Mouse (Mus musculus) hindbrain, embryonic 16.5 days (tissue): ENCODE measurements around the gene Col1a2. TPM values are rescaled to one million over a fixed set of nuclear protein-coding genes. Genes with fewer than 3 reads are reported as not detected.

Experiments
- ATAC-seq: fragments of 200-750 bp; cut with Nextera tagmentation; 2 replicates; pipeline ENCODE4 v1.8.0; 2017; ENCODE audit warnings: moderate TSS enrichment, moderate library complexity
- H3K27ac ChIP-seq: fragments of 300-500 bp; sonication (generic); 2 replicates; pipeline ENCODE4 v1.5.1; 2014; ENCODE audit warnings: low read depth, mild to moderate bottlenecking, control low read depth, low read length, moderate library complexity
- H3K27me3 ChIP-seq: fragments of 300-500 bp; sonication (generic); replicated peaks from 2 replicates; pipeline ENCODE4 v1.6.1; 2014; ENCODE audit warnings: low read length; ENCODE audit not compliant: control insufficient read depth, insufficient read depth
- H3K36me3 ChIP-seq: fragments of 300-500 bp; sonication (generic); 2 replicates; pipeline ENCODE4 v1.6.1; 2014; ENCODE audit warnings: mild to moderate bottlenecking, low read length, moderate library complexity, mixed read lengths; ENCODE audit not compliant: control insufficient read depth, insufficient read depth
- H3K4me1 ChIP-seq: fragments of 300-500 bp; sonication (generic); 2 replicates; pipeline ENCODE4 v1.6.1; 2014; ENCODE audit warnings: low read depth, low read length; ENCODE audit not compliant: control insufficient read depth, insufficient read depth
- H3K4me2 ChIP-seq: fragments of 300-500 bp; sonication (generic); 2 replicates; pipeline ENCODE4 v1.6.1; 2014; ENCODE audit warnings: mild to moderate bottlenecking, low read length, control low read depth, moderate library complexity
- H3K4me3 ChIP-seq: fragments of 300-500 bp; sonication (generic); 2 replicates; pipeline ENCODE4 v1.5.1; 2014; ENCODE audit warnings: mild to moderate bottlenecking, low read length, control low read depth, moderate library complexity
- H3K9ac ChIP-seq: fragments of 300-500 bp; sonication (generic); 2 replicates; pipeline ENCODE4 v1.6.1; 2014; ENCODE audit warnings: low read depth, mild to moderate bottlenecking, control low read depth, low read length, moderate library complexity
- H3K9me3 ChIP-seq: fragments of 300-500 bp; sonication (generic); 2 replicates; pipeline ENCODE4 v1.6.1; 2014; ENCODE audit warnings: mild to moderate bottlenecking, low read length, moderate library complexity; ENCODE audit not compliant: control insufficient read depth
- WGBS: fragments of 180-500 bp; shearing (Covaris S2); extraction: QIAGEN DNeasy Blood & Tissue Kit; methylation state at CpG from one replicate; pipeline ENCODE4 v1.1.7; 2014; 5-methylcytosine and 5-hydroxymethylcytosine counted together
- polyA plus RNA-seq: library from polyadenylated mRNA; unstranded; fragments of >200 nt; fragmentation: Nextera tagmentation; extraction: Ambion mirVana; gene quantifications from 2 replicates; pipeline ENCODE4 v1.2.1, GENCODE M21; 2015

The Col1a2 gene
- polyA plus RNA-seq, 1 experiment from 2014 or later = 114 TPM

DNA sequence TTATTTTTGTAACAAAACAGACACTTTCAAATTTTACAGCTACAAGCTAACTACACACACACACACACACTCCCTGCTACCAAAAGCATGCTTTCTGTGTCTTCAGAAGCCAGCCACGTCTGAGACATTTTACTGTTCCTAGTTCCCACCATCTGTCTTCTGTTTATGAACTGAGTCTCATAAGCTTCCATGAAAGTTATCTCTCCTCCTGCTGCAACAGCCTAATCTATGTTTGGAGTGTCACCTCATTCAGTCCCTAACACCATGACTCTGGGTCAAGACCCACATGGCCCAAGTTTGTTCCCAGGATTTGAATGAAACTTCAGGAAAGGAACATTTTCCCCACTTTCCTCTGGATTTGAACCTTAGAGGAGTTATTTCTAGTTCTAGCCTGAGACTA, 57.8 kb downstream of the Col1a2 start:
- no peaks in the 10 kb centered on the region; the same call in 1 of the 2 replicates for H3K4me1 ChIP-seq
- 55% methylated on average over 1 of the region's 1 CpGs for WGBS
- no peaks in the 10 kb centered on the region for H3K9me3 ChIP-seq
- no peak overlapping the region for H3K4me3 ChIP-seq
- no peak overlapping the region for H3K4me2 ChIP-seq
- no peak for ATAC-seq
- H3K9ac ChIP-seq = no peak overlapping the region
- H3K36me3 ChIP-seq = no peaks in the 10 kb centered on the region
- no peak overlapping the region for H3K27ac ChIP-seq
- no peaks in the 10 kb centered on the region for H3K27me3 ChIP-seq

DNA sequence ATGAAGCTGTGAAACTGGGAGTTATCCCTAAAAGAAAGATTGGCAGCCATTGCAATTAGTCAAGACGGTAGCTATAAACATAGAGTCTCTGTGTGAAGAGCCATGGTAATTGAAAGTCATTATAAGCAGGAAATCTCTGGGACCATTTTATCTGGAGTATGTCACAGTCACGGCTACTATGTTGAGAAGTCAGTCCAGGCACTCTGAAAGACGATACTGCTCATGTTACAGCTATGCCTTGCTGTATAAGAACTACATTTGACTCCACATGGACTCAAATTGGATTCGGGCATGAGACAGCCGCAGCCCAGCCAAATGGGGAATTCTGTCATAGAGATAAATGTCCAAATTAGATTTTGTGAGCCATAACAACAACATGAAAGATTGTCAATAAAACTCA, 58.9 kb downstream of the Col1a2 start:
- WGBS = 81% methylated on average over 5 of the region's 5 CpGs
- Histone ChIP-seq H3K9me3 (no peaks in the 10 kb centered on the region), H3K36me3 (no peaks in the 10 kb centered on the region), H3K4me1 (no peaks in the 10 kb centered on the region; the same call in 1 of the 2 replicates), H3K4me3 (no peak overlapping the region), H3K27me3 (no peaks in the 10 kb centered on the region), H3K27ac (no peak overlapping the region), H3K9ac (no peak overlapping the region), H3K4me2 (no peak overlapping the region)
- no peak for ATAC-seq

DNA sequence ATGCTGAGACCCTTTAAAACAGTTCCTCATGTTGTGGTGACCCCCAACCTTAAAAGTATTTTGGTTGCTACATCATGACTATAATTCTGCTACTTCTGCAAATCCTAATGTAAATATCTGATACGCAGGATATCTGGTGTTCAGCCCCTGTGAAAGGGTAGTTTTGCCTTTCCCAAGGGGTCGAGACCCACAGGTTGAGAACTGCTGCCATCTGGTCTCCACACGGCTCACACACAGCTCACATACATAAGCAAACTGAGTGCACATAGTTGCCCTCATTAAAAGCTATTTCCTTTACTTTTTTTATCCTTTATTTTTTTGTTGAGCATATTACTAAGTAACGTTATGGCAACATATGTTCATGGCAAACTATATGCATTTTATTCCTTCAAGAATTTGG, 65.8 kb downstream of the Col1a2 start:
- Histone ChIP-seq H3K9ac (no peak overlapping the region), H3K4me2 (no peak overlapping the region), H3K4me1 (no peaks in the 10 kb centered on the region), H3K9me3 (no peaks in the 10 kb centered on the region), H3K36me3 (no peaks in the 10 kb centered on the region), H3K27me3 (no peaks in the 10 kb centered on the region), H3K27ac (no peak overlapping the region), H3K4me3 (no peak overlapping the region)
- 80% methylated on average over 4 of the region's 4 CpGs for WGBS
- no peak for ATAC-seq

DNA sequence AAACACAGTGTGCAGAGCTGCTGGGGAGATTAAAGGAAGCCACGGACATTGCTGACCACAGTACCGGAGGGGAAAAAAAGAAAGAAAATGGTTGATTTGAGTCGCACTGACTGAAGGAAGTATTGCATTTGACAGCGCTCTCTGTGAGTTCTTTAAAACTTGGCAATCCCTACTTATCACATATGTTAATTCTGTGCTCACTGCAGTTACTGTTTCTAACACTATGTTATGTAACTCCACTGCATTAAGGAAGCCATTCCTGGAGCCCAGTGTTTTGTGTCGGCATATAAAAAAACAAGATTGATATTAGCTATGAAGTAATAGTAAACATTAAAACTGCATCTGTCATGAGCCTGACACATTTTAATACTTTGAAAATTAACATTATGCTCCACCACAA, 73.1 kb downstream of the Col1a2 start:
- H3K27ac ChIP-seq = no peak overlapping the region
- ATAC-seq = no peak

DNA sequence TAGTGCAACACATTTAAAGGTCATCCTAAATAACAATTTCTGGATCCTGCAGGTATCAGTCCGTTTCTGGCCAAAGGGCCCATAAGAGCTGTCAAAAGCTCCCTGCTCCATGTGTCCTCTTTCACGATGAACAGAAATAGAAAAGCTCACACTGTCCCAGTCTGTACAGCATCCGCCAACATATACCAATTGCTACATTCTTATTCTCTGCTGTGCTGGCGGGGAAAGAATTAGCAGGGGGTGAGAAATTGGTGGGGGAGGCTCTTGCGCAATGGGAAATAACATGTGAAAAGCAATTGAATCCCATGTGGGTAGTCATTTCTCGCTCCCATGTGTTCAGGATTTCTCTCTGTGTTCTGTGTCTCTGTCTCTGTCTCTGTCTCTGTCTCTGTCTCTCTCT, 73.7 kb downstream of the Col1a2 start:
- Histone ChIP-seq H3K4me3 (no peak overlapping the region), H3K27me3 (no peaks in the 10 kb centered on the region), H3K36me3 (no peaks in the 10 kb centered on the region), H3K4me2 (no peak overlapping the region), H3K4me1 (no peaks in the 10 kb centered on the region), H3K9me3 (no peaks in the 10 kb centered on the region), H3K27ac (no peak overlapping the region), H3K9ac (no peak overlapping the region)
- 80% methylated on average over 6 of the region's 6 CpGs for WGBS
- no peak for ATAC-seq

More for the DNA sequence above, 73.1 kb downstream of the Col1a2 start:
- Histone ChIP-seq H3K4me1 (no peaks in the 10 kb centered on the region), H3K9ac (no peak overlapping the region), H3K27me3 (no peaks in the 10 kb centered on the region), H3K4me2 (no peak overlapping the region), H3K4me3 (no peak overlapping the region), H3K36me3 (no peaks in the 10 kb centered on the region), H3K9me3 (no peaks in the 10 kb centered on the region)
- whole genome bisulfite sequencing = 80% methylated on average over 5 of the region's 5 CpGs

DNA sequence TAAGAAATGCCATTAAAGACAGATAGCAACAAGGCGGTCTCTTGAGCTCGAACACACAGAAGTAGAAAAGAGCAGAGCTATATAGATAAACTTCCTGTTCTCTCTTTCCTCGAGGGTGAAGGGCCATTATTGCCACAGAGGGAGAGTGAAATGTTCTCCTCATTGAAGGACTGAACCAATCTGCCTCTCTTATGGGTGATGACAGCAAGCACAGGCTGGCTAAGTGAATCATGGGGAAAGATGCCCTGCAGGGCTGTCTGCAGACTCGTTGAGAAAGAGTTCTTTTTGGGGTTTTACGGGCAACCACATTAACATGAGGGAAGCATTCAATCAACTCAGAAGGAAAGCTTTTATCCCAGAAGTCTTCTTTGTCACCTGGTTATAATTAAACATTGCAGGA, 75.0 kb downstream of the Col1a2 start:
- no peak for ATAC-seq
- Histone ChIP-seq H3K4me3 (no peak overlapping the region), H3K4me1 (no peaks in the 10 kb centered on the region), H3K36me3 (no peaks in the 10 kb centered on the region), H3K9ac (no peak overlapping the region), H3K27me3 (no peaks in the 10 kb centered on the region), H3K27ac (no peak overlapping the region), H3K4me2 (no peak overlapping the region), H3K9me3 (no peaks in the 10 kb centered on the region)
- 68% methylated on average over 5 of the region's 5 CpGs for WGBS

DNA sequence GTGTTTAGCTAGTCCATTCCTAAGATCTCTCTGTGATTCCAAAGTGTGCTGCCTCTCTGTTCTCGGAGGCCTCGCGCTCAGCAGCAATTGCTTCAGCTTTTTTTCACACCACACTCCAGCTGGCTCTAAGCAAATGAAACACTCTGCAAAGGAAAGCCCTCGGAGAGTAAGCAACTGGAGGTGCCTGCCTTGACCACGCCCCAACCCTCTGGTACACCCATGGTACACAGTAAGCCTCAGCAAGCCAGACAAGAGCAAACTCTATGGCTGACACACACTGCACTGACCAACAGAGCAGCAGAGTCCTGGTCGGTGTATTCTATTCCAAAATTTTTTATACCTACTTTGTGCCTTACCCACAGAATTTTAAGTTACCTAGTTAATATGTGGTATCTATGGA, 78.9 kb downstream of the Col1a2 start:
- no peaks in the 10 kb centered on the region for H3K27me3 ChIP-seq
- ATAC-seq = no peak
- no peaks in the 10 kb centered on the region for H3K9me3 ChIP-seq
- H3K4me3 ChIP-seq = no peak overlapping the region
- no peak overlapping the region for H3K4me2 ChIP-seq
- H3K27ac ChIP-seq = no peak overlapping the region
- H3K36me3 ChIP-seq = no peaks in the 10 kb centered on the region
- H3K9ac ChIP-seq = no peak overlapping the region
- H3K4me1 ChIP-seq = no peaks in the 10 kb centered on the region
- WGBS = 32% methylated on average over 6 of the region's 6 CpGs

DNA sequence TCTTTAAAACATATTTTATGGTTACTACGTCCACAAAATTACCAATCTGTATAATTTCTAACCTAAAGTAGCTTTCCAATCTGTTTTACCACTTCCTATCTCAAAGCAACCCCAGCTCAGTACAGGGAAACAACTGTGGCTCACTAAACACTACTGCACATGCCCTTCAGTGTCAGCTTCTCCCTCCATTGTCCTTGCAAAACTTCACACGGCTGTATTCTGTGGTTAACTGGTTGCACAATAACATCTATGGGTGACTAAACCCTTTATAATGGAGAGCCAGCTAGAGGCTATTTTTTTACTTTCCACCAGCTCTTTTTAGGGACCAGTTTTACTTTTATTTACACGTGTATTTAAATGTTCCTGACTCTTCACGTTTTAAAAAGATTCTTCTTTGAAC, 83.3 kb downstream of the Col1a2 start:
- Histone ChIP-seq H3K4me2 (no peak overlapping the region), H3K27me3 (no peaks in the 10 kb centered on the region), H3K27ac (no peak overlapping the region), H3K36me3 (no peaks in the 10 kb centered on the region), H3K9ac (no peak overlapping the region), H3K4me3 (no peak overlapping the region), H3K9me3 (no peaks in the 10 kb centered on the region), H3K4me1 (no peaks in the 10 kb centered on the region)
- 76% methylated on average over 4 of the region's 4 CpGs for WGBS
- ATAC-seq = no peak

DNA sequence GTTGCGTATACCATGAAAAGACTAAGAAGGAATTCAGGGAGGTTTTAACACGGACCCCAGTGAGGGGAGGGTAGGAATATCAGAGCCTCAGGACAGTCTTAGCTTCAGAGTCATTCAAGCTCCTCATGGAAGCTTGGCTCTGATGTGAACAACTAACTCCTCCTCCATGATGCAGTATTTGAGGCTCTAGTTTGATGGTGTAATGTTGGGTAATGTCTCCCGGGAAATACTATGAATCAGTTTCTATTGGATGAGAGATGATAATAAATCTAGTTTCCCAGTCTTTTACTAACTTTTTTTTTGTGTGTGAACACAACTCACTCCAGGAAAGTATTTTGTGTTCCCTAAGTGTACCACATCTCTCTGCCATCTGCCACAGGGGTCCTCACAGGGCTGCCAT, 84.1 kb downstream of the Col1a2 start:
- WGBS = 91% methylated on average over 3 of the region's 3 CpGs
- Histone ChIP-seq H3K9me3 (no peaks in the 10 kb centered on the region), H3K27me3 (no peaks in the 10 kb centered on the region), H3K4me2 (no peak overlapping the region), H3K36me3 (no peaks in the 10 kb centered on the region), H3K4me3 (no peak overlapping the region), H3K9ac (no peak overlapping the region), H3K27ac (no peak overlapping the region), H3K4me1 (no peaks in the 10 kb centered on the region)
- ATAC-seq = no peak

DNA sequence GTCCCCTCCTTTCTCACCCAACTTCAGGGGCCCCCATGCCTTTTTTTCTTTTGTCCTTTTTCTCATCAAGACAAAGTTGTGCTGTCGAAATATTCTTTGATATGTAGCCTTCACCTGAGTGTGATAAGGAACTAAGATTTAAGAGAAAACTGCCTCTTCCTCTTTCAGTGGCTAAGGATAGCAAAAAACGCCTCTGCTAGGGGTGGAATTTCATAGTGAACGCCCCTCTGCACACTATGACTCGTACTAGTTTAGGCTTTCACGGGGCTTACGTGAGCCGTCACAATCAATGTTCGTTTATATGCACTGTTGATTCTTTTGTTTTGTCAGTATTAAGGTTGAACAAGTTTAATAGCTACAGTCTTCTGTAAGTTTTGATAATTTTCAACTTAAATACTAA, 85.5 kb downstream of the Col1a2 start:
- H3K9ac ChIP-seq = no peak overlapping the region

More for the DNA sequence above, 85.5 kb downstream of the Col1a2 start:
- no peaks in the 10 kb centered on the region for H3K9me3 ChIP-seq
- H3K4me2 ChIP-seq = no peak overlapping the region
- no peaks in the 10 kb centered on the region for H3K4me1 ChIP-seq
- no peaks in the 10 kb centered on the region for H3K36me3 ChIP-seq
- WGBS = 77% methylated on average over 8 of the region's 8 CpGs
- no peak overlapping the region for H3K4me3 ChIP-seq
- H3K27me3 ChIP-seq = no peaks in the 10 kb centered on the region
- ATAC-seq = no peak
- no peak overlapping the region for H3K27ac ChIP-seq
